Mouse (Mus musculus) kidney, adult 2 months (tissue): ENCODE measurements around the gene Stk4. TPM values are rescaled to one million over a fixed set of nuclear protein-coding genes. Genes with fewer than 3 reads are reported as not detected.

ENCODE experiments used
- DNase-seq: peaks from one replicate; pipeline ENCODE4 v3.0.0; 2021
- H3K27ac ChIP-seq: fragments of 200-500 bp; 2 replicates; pipeline ENCODE4 v1.5.1; 2012; ENCODE audit warnings: low read depth, low read length, control low read depth, inconsistent platforms; ENCODE audit not compliant: insufficient read depth
- H3K27me3 ChIP-seq: fragments of 200-500 bp; replicated peaks from 2 replicates; pipeline ENCODE4 v1.6.1; 2012; ENCODE audit warnings: mild to moderate bottlenecking, moderate library complexity, low read length, inconsistent platforms; ENCODE audit not compliant: control insufficient read depth, insufficient read depth
- H3K36me3 ChIP-seq: fragments of 200-500 bp; 2 replicates; pipeline ENCODE4 v1.6.1; 2012; ENCODE audit warnings: mild to moderate bottlenecking, moderate library complexity, low read length, inconsistent platforms; ENCODE audit not compliant: control insufficient read depth, insufficient read depth
- H3K4me1 ChIP-seq: fragments of 200-500 bp; 2 replicates; pipeline ENCODE4 v1.6.1; 2011; ENCODE audit warnings: low read length; ENCODE audit not compliant: control insufficient read depth, insufficient read depth
- H3K4me3 ChIP-seq: fragments of 200-500 bp; 2 replicates; pipeline ENCODE4 v1.5.1; 2011; ENCODE audit warnings: mild to moderate bottlenecking, low read depth, low read length, control low read depth; ENCODE audit not compliant: insufficient read depth
- CTCF ChIP-seq: fragments of 200-500 bp; conservative IDR thresholded peaks from 2 replicates; pipeline ENCODE4 v1.5.1; 2011; ENCODE audit warnings: low read depth, mild to moderate bottlenecking, control low read depth, low read length, moderate library complexity, mixed read lengths; ENCODE audit not compliant: insufficient read depth, insufficient read length
- POLR2A ChIP-seq: fragments of 200-500 bp; IDR thresholded peaks from one replicate; pipeline ENCODE4 v1.6.1; 2011; ENCODE audit warnings: low read depth, low read length, control low read depth
- WGBS: fragments of 180-500 bp; shearing (Covaris S2); methylation state at CpG from one replicate; pipeline ENCODE4 v1.1.7; 2018; 5-methylcytosine and 5-hydroxymethylcytosine counted together
- polyA plus RNA-seq: library from polyadenylated mRNA; depleted of rRNA; stranded (reverse); fragments of >200 nt; gene quantifications from 2 replicates; pipeline ENCODE4 v1.2.3, GENCODE M21; 2012; rRNA removed

Gene Stk4
- 10.4 and 13.0 TPM in 2 replicates for polyA plus RNA-seq

DNA sequence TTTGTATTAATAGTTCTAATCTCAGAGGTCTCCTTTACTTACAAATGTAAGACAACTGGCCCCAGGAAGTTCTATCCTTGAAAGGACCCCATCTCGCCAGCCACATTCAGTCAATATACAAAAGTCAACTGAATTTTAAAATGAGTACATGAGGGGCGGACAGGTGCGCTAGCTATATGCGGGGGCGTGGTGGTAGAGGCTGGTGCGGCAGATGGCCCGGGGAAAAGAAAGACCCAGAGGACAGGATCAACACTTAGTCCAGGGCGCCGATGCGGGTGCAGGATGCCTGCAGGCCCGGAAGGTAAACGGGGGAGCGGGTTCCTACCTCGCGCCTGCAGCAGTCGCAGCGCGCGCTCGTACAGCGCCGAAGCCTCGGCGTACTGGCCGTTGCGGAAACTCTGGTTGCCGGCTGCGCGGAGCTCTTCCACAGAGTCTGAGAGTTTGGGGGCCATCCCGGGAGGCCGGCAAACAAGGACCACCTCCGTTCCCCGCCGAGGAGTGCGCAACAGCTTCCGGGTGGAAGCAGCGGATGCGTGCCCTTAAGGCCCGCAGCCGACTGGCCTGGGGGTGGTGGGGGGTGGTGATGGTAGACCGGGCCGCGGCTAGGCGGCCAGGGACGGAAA, at the start of gene Stk4:
Gene Stk4, plus strand, starts transcription at position 181 of the 623 bp plus-strand sequence.
- peak within 1 kb of the TSS; percentile 49; the same call in 1 of the 2 replicates for H3K27ac ChIP-seq
- H3K27me3 ChIP-seq: no peaks in the 10 kb centered on the region
- H3K4me3 ChIP-seq: peak within 1 kb of the TSS; percentile 86
- WGBS: under 1% methylated on average over 45 of the region's 45 CpGs
- H3K4me1 ChIP-seq: no peaks in the 10 kb centered on the region; the same call in 1 of the 2 replicates
- TF ChIP-seq CTCF (no peak), POLR2A (no peak)
- DNase-seq: no peak
- H3K36me3 ChIP-seq: peaks cover under 1% of the 10 kb centered on the region; the same call in 1 of the 2 replicates

DNA sequence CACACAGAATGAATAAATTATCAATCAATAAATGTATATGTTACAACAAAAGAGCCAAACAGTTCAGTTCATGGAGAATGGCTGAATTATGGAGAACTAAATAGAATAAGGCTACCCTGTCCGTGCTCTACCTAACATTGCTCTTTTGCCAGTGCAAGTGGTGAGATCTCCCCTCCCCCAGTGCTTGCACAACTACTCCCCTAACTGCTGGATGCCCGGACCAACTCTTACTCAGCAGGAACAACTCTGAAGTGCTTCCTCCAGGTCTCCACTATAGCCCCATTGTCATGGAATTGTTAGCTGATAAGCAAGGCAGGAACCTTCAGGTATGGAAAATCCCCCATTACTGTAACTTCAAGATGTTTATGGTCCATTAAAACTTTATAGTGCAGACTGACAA, 48.0 kb upstream of the Stk4 start:
- Histone ChIP-seq H3K4me3 (no peak overlapping the region), H3K27ac (no peak overlapping the region), H3K27me3 (no peaks in the 10 kb centered on the region), H3K4me1 (no peaks in the 10 kb centered on the region), H3K36me3 (peaks cover 2% of the 10 kb centered on the region)
- DNase-seq: no peak
- 45% methylated on average over 2 of the region's 2 CpGs for WGBS
- TF ChIP-seq POLR2A (no peak), CTCF (no peak)

DNA sequence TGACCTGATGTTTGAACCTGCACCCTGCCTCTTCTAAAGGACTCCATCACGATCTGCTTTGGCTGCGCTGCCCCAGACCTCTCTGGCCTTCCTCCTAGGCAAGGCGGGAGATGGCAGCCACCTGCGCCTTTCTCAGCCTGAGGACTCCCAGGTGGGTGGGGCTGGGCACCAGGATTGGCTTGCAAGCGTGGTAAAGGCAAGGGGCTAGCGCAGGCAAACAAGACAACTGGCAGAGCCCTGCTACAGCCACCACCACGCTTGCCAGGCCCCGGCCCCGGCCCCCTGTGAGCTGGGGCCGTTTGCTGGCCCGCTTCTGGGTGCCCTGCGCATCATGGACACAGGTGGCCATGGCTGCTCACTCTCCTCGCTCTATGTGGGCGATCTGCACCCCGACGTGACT, 45.0 kb upstream of the Stk4 start, which contains the start of gene Pabpc1l:
Gene Pabpc1l, plus strand, starts transcription at position 301 of the 400 bp plus-strand sequence.
- Histone ChIP-seq H3K4me1 (no peaks in the 10 kb centered on the region), H3K27me3 (no peaks in the 10 kb centered on the region), H3K27ac (no peak within 1 kb of the TSS), H3K36me3 (no peaks in the 10 kb centered on the region), H3K4me3 (no peak within 1 kb of the TSS)
- no peak for DNase-seq
- WGBS: 83% methylated on average over 16 of the region's 16 CpGs
- no peak for TF ChIP-seq POLR2A
- no peak for TF ChIP-seq CTCF

DNA sequence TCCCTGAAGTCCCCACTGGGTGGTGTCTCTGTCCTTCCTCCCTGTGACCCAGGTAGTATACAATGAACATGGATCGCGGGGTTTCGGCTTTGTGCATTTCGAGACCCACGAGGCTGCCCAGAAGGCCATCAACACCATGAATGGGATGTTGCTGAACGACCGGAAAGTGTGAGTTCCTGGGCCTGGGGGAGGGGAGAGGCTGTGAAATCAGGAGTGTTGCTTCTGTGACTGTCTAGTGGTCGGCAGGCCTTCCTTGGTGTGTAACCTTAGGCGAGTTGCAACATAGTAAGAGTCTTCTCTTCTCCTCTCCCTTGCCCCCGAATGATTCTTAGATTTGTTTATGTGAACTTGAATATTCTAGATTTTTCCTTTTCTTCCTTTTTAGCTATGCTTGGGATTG, 39.0 kb upstream of the Stk4 start:
- H3K27ac ChIP-seq: no peak overlapping the region
- no peak overlapping the region for H3K4me3 ChIP-seq
- DNase-seq: no peak
- no peaks in the 10 kb centered on the region for H3K36me3 ChIP-seq
- no peaks in the 10 kb centered on the region for H3K27me3 ChIP-seq
- H3K4me1 ChIP-seq: no peaks in the 10 kb centered on the region
- TF ChIP-seq CTCF (no peak), POLR2A (no peak)
- WGBS: 64% methylated on average over 10 of the region's 10 CpGs

DNA sequence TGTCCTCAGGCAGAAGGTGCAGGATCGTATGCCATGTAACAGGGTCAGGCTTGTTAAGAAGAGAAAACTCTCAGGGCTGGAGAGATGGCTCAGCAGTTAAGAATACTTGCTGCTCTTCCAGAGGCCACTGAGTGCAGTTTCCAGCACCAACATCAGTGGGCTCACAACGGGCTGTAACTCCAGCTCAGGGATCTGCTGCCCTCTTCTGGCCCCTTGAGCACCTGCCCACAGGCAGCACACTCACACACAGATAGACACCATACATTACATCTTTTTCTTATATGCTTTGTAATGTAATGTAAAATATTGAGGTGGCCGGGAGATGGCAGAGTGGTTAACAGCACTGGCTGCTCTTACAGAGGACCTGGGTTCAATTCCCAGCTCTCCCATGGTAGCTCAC, 37.1 kb upstream of the Stk4 start:
- Histone ChIP-seq H3K4me1 (no peaks in the 10 kb centered on the region), H3K27ac (no peak overlapping the region), H3K36me3 (no peaks in the 10 kb centered on the region), H3K27me3 (no peaks in the 10 kb centered on the region), H3K4me3 (no peak overlapping the region)
- no peak for DNase-seq
- WGBS: 93% methylated on average over 3 of the region's 3 CpGs
- TF ChIP-seq CTCF (no peak), POLR2A (no peak)

DNA sequence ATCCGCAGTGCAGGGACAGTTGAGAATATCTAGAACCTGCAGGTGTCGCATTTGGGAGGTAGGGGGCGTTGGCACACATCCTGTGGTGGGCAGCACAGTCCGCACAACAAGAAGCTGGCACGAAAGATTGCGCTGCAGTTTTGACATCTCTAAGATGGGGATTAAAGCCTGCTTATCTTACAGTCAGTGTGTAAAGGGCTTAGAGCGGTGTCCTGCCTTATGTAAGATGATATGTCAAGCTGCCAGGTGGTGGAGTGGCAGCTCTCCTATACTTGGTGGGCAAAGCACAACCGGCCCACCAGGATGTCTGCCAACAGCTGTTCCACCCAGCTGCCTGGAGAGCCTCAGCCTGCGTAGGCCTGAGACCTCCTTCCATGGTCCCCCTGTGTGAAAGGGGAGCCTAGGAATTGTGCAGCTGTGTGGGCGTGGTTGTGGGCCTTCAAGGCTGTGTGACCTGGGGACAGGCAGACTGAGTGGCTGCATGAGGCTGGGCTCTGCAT, 33.6 kb upstream of the Stk4 start:
- H3K4me3 ChIP-seq: no peak overlapping the region
- H3K4me1 ChIP-seq: no peaks in the 10 kb centered on the region
- no peaks in the 10 kb centered on the region for H3K36me3 ChIP-seq
- DNase-seq: no peak
- H3K27me3 ChIP-seq: no peaks in the 10 kb centered on the region
- 53% methylated on average over 10 of the region's 10 CpGs for WGBS
- no peak overlapping the region for H3K27ac ChIP-seq
- TF ChIP-seq CTCF (no peak), POLR2A (no peak)

DNA sequence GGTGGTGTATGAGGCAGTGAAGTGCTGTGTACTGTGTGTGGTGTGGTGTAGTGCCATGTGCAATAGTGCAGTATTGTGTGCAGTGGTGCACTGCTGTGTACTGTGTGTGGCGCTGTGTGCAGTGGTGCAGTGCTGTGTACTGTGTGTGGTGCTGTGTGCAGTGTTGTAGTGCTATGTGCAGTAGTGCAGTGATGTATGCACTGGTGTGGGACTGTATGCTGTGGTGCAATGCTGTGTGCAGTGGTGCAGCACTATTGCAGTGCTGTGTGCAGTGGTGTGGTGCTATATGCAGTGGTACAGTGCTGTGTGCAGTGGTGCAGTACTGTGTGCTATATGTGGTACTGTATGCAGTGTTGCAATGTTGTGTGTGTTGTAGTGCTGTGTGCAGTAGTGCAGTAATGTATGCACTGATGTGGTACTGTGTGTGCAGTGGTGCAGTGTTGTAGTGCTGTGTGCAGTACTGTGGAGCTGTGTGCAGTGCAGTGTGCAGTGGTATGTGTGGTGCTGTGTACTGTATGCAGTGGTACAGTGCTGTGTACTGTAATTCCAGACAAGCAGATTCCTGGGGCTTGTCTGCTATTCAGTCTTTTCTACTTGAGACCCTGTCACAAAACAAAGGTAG, 31.6 kb upstream of the Stk4 start:
- WGBS: 85% methylated on average over 1 of the region's 1 CpGs
- no peaks in the 10 kb centered on the region for H3K36me3 ChIP-seq
- H3K27me3 ChIP-seq: no peaks in the 10 kb centered on the region
- H3K4me3 ChIP-seq: no peak overlapping the region
- DNase-seq: no peak
- H3K4me1 ChIP-seq: no peaks in the 10 kb centered on the region
- H3K27ac ChIP-seq: no peak overlapping the region
- TF ChIP-seq CTCF (no peak), POLR2A (no peak)
